Mouse (Mus musculus) induced T-regulatory cell, adult 2 months (primary cell): ENCODE data around the gene Tnfsf4.

Source experiments
- DNase-seq: peaks from one replicate; pipeline ENCODE4 v3.0.0-alpha.2; 2012; ENCODE audit warnings: low read depth

Tnfsf4 gene

GRCm38 (mm10) chr1:161394931-161395459 is at the start of gene Tnfsf4:
Gene Tnfsf4 (plus strand): TSS chr1:161395409.
- DNase-seq: peak; percentile 33

GRCm38 (mm10) chr1:161350981-161351380 is 44.2 kb upstream of the Tnfsf4 start:
- peak; percentile 36 for DNase-seq

GRCm38 (mm10) chr1:161365006-161365405 is 30.2 kb upstream of the Tnfsf4 start:
- no peak for DNase-seq

- DNase-seq: no peak
These were observed 23.3 kb upstream of the Tnfsf4 start for GRCm38 (mm10) chr1:161371919-161372318.

GRCm38 (mm10) chr1:161375866-161376265 is 19.3 kb upstream of the Tnfsf4 start:
- DNase-seq: no peak

- DNase-seq: no peak
These were observed 16.6 kb upstream of the Tnfsf4 start for GRCm38 (mm10) chr1:161378571-161378970.

GRCm38 (mm10) chr1:161379685-161380424 is 15.4 kb upstream of the Tnfsf4 start:
- no peak for DNase-seq

GRCm38 (mm10) chr1:161380425-161380780 is 14.8 kb upstream of the Tnfsf4 start:
- DNase-seq: no peak

GRCm38 (mm10) chr1:161390066-161390465 is 5.1 kb upstream of the Tnfsf4 start:
- DNase-seq: no peak

GRCm38 (mm10) chr1:161392906-161393305 is 2.3 kb upstream of the Tnfsf4 start:
- DNase-seq: no peak

- peak; percentile 47 for DNase-seq
These were observed 401 bp downstream of the Tnfsf4 start for GRCm38 (mm10) chr1:161395610-161396009.

- peak; percentile 45 for DNase-seq
These were observed 1.1 kb downstream of the Tnfsf4 start for GRCm38 (mm10) chr1:161396351-161396750.

GRCm38 (mm10) chr1:161400126-161400525 is 4.9 kb downstream of the Tnfsf4 start:
- DNase-seq: peak; percentile 64

GRCm38 (mm10) chr1:161403061-161403460 is 7.9 kb downstream of the Tnfsf4 start:
- no peak for DNase-seq

- DNase-seq: no peak
These were observed 11.3 kb downstream of the Tnfsf4 start for GRCm38 (mm10) chr1:161406480-161406879.

- DNase-seq: no peak
These were observed 24.7 kb downstream of the Tnfsf4 start for GRCm38 (mm10) chr1:161419926-161420325.

GRCm38 (mm10) chr1:161420646-161421045 is 25.4 kb downstream of the Tnfsf4 start:
- DNase-seq: no peak

- DNase-seq: no peak
These were observed 31.3 kb downstream of the Tnfsf4 start for GRCm38 (mm10) chr1:161426277-161427056.

- no peak for DNase-seq
These were observed 31.8 kb downstream of the Tnfsf4 start for GRCm38 (mm10) chr1:161427057-161427311.

GRCm38 (mm10) chr1:161435781-161436180 is 40.6 kb downstream of the Tnfsf4 start:
- no peak for DNase-seq

- peak; percentile 5 for DNase-seq
These were observed 41.3 kb downstream of the Tnfsf4 start for GRCm38 (mm10) chr1:161436503-161436902.

- no peak for DNase-seq
These were observed 49.6 kb downstream of the Tnfsf4 start for GRCm38 (mm10) chr1:161444858-161445257.

GRCm38 (mm10) chr1:161451683-161452245 is 56.6 kb downstream of the Tnfsf4 start:
- DNase-seq: no peak
